Mouse (Mus musculus) heart, postnatal 36 days (tissue): ENCODE results near the gene Wnt7a. TPM values are rescaled to one million over a fixed set of nuclear protein-coding genes. Genes with fewer than 3 reads are reported as not detected.

ENCODE experiments used
- DNase-seq, 2 experiments: peaks; one replicate each; pipeline ENCODE4 v3.0.0; 2021 to 2022
- intact Hi-C: fragments of 180-260 bp; cut with DNase I; formaldehyde crosslinking; loops from one replicate; pipeline ENCODE4 v1.15.1; 2025
- total RNA-seq, 2 experiments: library from RNA; stranded (reverse); gene quantifications; 2 replicates each; pipeline ENCODE4 v1.2.3; 2021

Wnt7a gene
- total RNA-seq, 2 experiments from 2014 or later: not detected

DNA sequence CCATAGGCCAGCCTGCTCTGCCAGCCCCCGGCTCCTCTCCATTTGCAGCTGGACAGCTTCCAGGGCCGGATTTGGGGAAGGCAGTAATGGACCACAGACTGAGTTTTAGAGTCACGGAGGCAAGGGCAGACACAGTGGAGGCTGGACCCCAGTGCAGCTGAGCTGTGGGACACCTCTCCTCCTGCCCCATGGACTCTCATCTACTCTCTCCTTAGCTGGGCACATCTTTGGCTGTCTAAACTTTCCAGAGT is 64.3 kb downstream of the Wnt7a start:
- DNase-seq: no peak
- intact Hi-C loops: no loop called here

- intact Hi-C loops: no loop called here
- DNase-seq: no peak
Measured at GRCm38 (mm10) chr6:91346071-91346905, 64.9 kb downstream of the Wnt7a start.

DNA sequence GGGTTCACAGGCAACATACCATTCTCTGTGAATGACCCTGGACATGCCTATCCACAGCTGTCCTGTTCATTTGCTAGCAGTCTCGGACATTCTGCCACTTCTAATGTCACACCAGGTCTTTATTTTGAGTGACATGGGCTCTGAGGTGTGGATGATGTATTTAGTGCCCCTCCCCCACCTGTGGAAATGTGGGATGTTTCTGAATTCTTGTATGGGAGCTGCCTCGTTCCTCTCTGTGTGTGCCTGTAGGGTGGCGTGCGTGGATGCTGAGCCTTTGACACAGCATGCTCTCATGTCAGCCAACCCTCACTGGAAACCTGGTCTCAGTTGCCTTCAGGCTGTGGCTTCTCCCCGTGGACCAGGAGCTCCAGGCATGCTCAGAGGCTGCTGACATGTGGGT is 66.1 kb downstream of the Wnt7a start:
- intact Hi-C loops: no loop called here
- no peak for DNase-seq

- no peak for DNase-seq
- intact Hi-C loops: no loop called here
Measured at GRCm38 (mm10) chr6:91339612-91340246, 71.4 kb downstream of the Wnt7a start.

GRCm38 (mm10) chr6:91335470-91335869 is 75.7 kb downstream of the Wnt7a start:
- intact Hi-C loops: no loop called here
- DNase-seq: no peak

DNA sequence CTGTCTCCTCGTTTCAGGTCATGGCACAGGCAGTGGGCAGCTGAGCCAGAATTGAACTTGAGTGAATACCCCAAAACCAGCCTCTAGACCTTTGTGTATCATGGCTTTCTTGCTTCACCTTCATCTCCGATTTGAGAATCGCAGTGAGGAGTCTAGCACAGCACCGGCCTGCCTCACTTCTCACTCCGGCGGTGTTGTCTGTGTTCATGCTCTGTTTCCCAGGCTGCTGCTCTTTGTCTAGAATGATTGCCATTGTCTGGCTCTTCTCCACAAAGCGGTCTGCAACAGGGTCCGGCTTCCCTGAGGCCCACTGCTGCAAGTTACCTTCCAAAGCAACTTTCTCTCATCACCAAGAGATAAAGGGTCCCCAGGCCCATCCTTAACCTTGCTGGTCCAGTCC is 79.3 kb downstream of the Wnt7a start:
- no peak for DNase-seq
- intact Hi-C loops: no loop called here

- no peak for DNase-seq
Measured at GRCm38 (mm10) chr6:91325556-91325955, 85.6 kb downstream of the Wnt7a start.

GRCm38 (mm10) chr6:91324752-91325151 is 86.4 kb downstream of the Wnt7a start:
- DNase-seq: no peak
- intact Hi-C loops: no loop called here

More at GRCm38 (mm10) chr6:91325556-91325955, 85.6 kb downstream of the Wnt7a start:
- intact Hi-C loops: no loop called here

GRCm38 (mm10) chr6:91322001-91322772 is 89.0 kb downstream of the Wnt7a start:
- intact Hi-C loops: no loop called here
- no peak for DNase-seq

Other genes with a start within 250 kb of the Wnt7a start
- gene Fbln2, start 198.9 kb downstream of the Wnt7a start, total RNA-seq: 10 to 100 TPM; 65.7 to 83.2 TPM
- gene Chchd4, start 62.2 kb upstream of the Wnt7a start, total RNA-seq: 10 to 100 TPM; 14.6 to 15.4 TPM
- gene Tmem43, start 62.3 kb upstream of the Wnt7a start, total RNA-seq: 10 to 100 TPM; 28.0 to 28.1 TPM
- gene Xpc, start 104.5 kb upstream of the Wnt7a start, total RNA-seq: 10 to 100 TPM; 10.8 to 12.8 TPM
- gene Lsm3, start 104.6 kb upstream of the Wnt7a start, total RNA-seq: 10 to 100 TPM; 53.8 to 55.3 TPM